Mouse (Mus musculus) hindlimb bud, embryonic 11.5 days (tissue): ENCODE results near the gene AF067061.
"Not testable (repeated sequence)": the region's sequence is repeated elsewhere in the genome, so short reads cannot be mapped to it uniquely, and the experiment has no call there.

Experiments used
- DNase-seq: peaks from one replicate; pipeline ENCODE4 v3.0.0-alpha.2; 2012; ENCODE audit warnings: low read depth, low spot score; ENCODE audit errors: extremely low spot score

The AF067061 gene

GRCm38 (mm10) chr13:120262870-120263269 is at the start of gene AF067061:
Gene AF067061, plus strand, starts transcription at chr13:120263114.
- DNase-seq: not testable (repeated sequence)

GRCm38 (mm10) chr13:120215847-120216246 is 47.1 kb upstream of the AF067061 start, which contains the start of gene Gm21762:
Gene Gm21762, minus strand, starts transcription at chr13:120215947.
- not testable (repeated sequence) for DNase-seq

GRCm38 (mm10) chr13:120220922-120221321 is 42.0 kb upstream of the AF067061 start:
- not testable (repeated sequence) for DNase-seq

- not testable (repeated sequence) for DNase-seq
Measured at GRCm38 (mm10) chr13:120223012-120223659, 39.8 kb upstream of the AF067061 start.

- not testable (repeated sequence) for DNase-seq
Measured at GRCm38 (mm10) chr13:120231798-120232197, 31.1 kb upstream of the AF067061 start.

- DNase-seq: not testable (repeated sequence)
Measured at GRCm38 (mm10) chr13:120232447-120233049, 30.4 kb upstream of the AF067061 start.

- DNase-seq: not testable (repeated sequence)
Measured at GRCm38 (mm10) chr13:120238811-120239210, 24.1 kb upstream of the AF067061 start, which contains the start of gene Gm21731. Gene Gm21731, plus strand, starts transcription at chr13:120239111.

GRCm38 (mm10) chr13:120251208-120251924 is 11.5 kb upstream of the AF067061 start:
- DNase-seq: not testable (repeated sequence)

- not testable (repeated sequence) for DNase-seq
Measured at GRCm38 (mm10) chr13:120258817-120259658, 3.9 kb upstream of the AF067061 start.

- DNase-seq: not testable (repeated sequence)
Measured at GRCm38 (mm10) chr13:120259718-120260117, 3.2 kb upstream of the AF067061 start.

- not testable (repeated sequence) for DNase-seq
Measured at GRCm38 (mm10) chr13:120277837-120278236, 14.9 kb downstream of the AF067061 start.

- no peak for DNase-seq
Measured at GRCm38 (mm10) chr13:120278784-120279183, 15.9 kb downstream of the AF067061 start.

GRCm38 (mm10) chr13:120299324-120299894 is 36.5 kb downstream of the AF067061 start:
- DNase-seq: no peak

- no peak for DNase-seq
Measured at GRCm38 (mm10) chr13:120299991-120300442, 37.1 kb downstream of the AF067061 start, which contains the start of gene BC147527. Gene BC147527, plus strand, starts transcription at chr13:120300392.

- no peak for DNase-seq
Measured at GRCm38 (mm10) chr13:120300853-120301252, 37.9 kb downstream of the AF067061 start.

GRCm38 (mm10) chr13:120310749-120311148 is 47.8 kb downstream of the AF067061 start:
- no peak for DNase-seq

- peak; percentile 5 for DNase-seq
Measured at GRCm38 (mm10) chr13:120313584-120313983, 50.7 kb downstream of the AF067061 start.
